Mouse (Mus musculus): ENCODE results near the gene Inpp5a.

GRCm38 (mm10) chr7:139504064-139504463, 115.2 kb downstream of the Inpp5a start:
- TF ChIP-seq CTCF (IDR thresholded peaks at IDR 0.05; ENCODE audit: borderline replicate concordance, extremely low read depth, insufficient read depth, insufficient read length) (no peak), POLR2A (IDR thresholded peaks at IDR 0.05; ENCODE audit: borderline replicate concordance, extremely low read depth, insufficient read depth, insufficient read length, poor library complexity, severe bottlenecking) (no peak)

Measured in brain, embryonic 14.5 days (tissue).